Mouse (Mus musculus): ENCODE results near the gene Rfng. TPM values are rescaled to one million over a fixed set of nuclear protein-coding genes. Genes with fewer than 3 reads are reported as not detected.

Gene Rfng
- 57.4 and 75.5 TPM in 2 replicates for polyA plus RNA-seq (2012; rRNA removed; ENCODE audit: low replicate concordance)

GRCm38 (mm10) chr11:120784064-120784791 lies at the start of gene Rfng, which contains the start of gene Gps1:
Rfng (minus strand) TSS chr11:120784207.
Gps1 (plus strand) TSS chr11:120784272.

GRCm38 (mm10) chr11:120823956-120824786 lies 40.2 kb upstream of the Rfng start, which contains the start of gene Fasn:
Fasn (minus strand) TSS chr11:120824547.

GRCm38 (mm10) chr11:120795756-120796613 lies 12.0 kb upstream of the Rfng start, which contains the start of gene Dus1l:
Dus1l (minus strand) TSS chr11:120796403.

GRCm38 (mm10) chr11:120762672-120763041 lies 21.4 kb downstream of the Rfng start, which contains the start of gene Hmga1b:
Hmga1b (plus strand) TSS chr11:120762794.

GRCm38 (mm10) chr11:120731858-120732680 lies 51.9 kb downstream of the Rfng start, which contains the start of gene Cbr2:
Cbr2 (minus strand) TSS chr11:120732114.

Other genes with a start within 250 kb of the Rfng start
- gene Mcrip1, start 234.5 kb downstream of the Rfng start, polyA plus RNA-seq (2012; rRNA removed; ENCODE audit: low replicate concordance): 157 and 174 TPM in 2 replicates
- gene Ppp1r27, start 233.1 kb downstream of the Rfng start, polyA plus RNA-seq (2012; rRNA removed; ENCODE audit: low replicate concordance): not detected in 2 replicates
- gene P4hb, start 211.0 kb downstream of the Rfng start, polyA plus RNA-seq (2012; rRNA removed; ENCODE audit: low replicate concordance): 212 and 315 TPM in 2 replicates
- 706 and 742 TPM in 2 replicates for gene Arhgdia, start 202.6 kb downstream of the Rfng start, polyA plus RNA-seq (2012; rRNA removed; ENCODE audit: low replicate concordance)
- 26.4 and 41.1 TPM in 2 replicates for gene Alyref, start 185.8 kb downstream of the Rfng start, polyA plus RNA-seq (2012; rRNA removed; ENCODE audit: low replicate concordance)
- 102 and 121 TPM in 2 replicates for gene Anapc11, start 185.8 kb downstream of the Rfng start, polyA plus RNA-seq (2012; rRNA removed; ENCODE audit: low replicate concordance)
- 0.39 and 2.5 TPM in 2 replicates for gene Npb, start 175.7 kb downstream of the Rfng start, polyA plus RNA-seq (2012; rRNA removed; ENCODE audit: low replicate concordance)
- 202 and 224 TPM in 2 replicates for gene Pcyt2, start 166.3 kb downstream of the Rfng start, polyA plus RNA-seq (2012; rRNA removed; ENCODE audit: low replicate concordance)
- gene Sirt7, start 159.0 kb downstream of the Rfng start, polyA plus RNA-seq (2012; rRNA removed; ENCODE audit: low replicate concordance): 63.3 and 73.1 TPM in 2 replicates
- gene Mafg, start 150.6 kb downstream of the Rfng start, polyA plus RNA-seq (2012; rRNA removed; ENCODE audit: low replicate concordance): 53.4 and 67.3 TPM in 2 replicates
- gene Pycr1, start 140.4 kb downstream of the Rfng start, polyA plus RNA-seq (2012; rRNA removed; ENCODE audit: low replicate concordance): 8.3 and 23.9 TPM in 2 replicates
- gene Myadml2, start 136.0 kb downstream of the Rfng start, polyA plus RNA-seq (2012; rRNA removed; ENCODE audit: low replicate concordance): 0.14 TPM in 1 of 2 replicates, not detected in the other
- gene Notum, start 123.0 kb downstream of the Rfng start, polyA plus RNA-seq (2012; rRNA removed; ENCODE audit: low replicate concordance): 5.0 TPM in 1 of 2 replicates, not detected in the other
- 89.5 and 105 TPM in 2 replicates for gene Aspscr1, start 111.2 kb downstream of the Rfng start, polyA plus RNA-seq (2012; rRNA removed; ENCODE audit: low replicate concordance)
- gene Cenpx, start 70.5 kb downstream of the Rfng start, polyA plus RNA-seq (2012; rRNA removed; ENCODE audit: low replicate concordance): 89.1 and 110 TPM in 2 replicates
- 30.1 and 63.6 TPM in 2 replicates for gene Lrrc45, start 70.3 kb downstream of the Rfng start, polyA plus RNA-seq (2012; rRNA removed; ENCODE audit: low replicate concordance)
- gene Rac3, start 62.7 kb downstream of the Rfng start, polyA plus RNA-seq (2012; rRNA removed; ENCODE audit: low replicate concordance): 16.6 and 55.7 TPM in 2 replicates
- gene Dcxr, start 56.9 kb downstream of the Rfng start, polyA plus RNA-seq (2012; rRNA removed; ENCODE audit: low replicate concordance): 141 and 144 TPM in 2 replicates
- 204 and 309 TPM in 2 replicates for gene Cbr2, start 52.1 kb downstream of the Rfng start, polyA plus RNA-seq (2012; rRNA removed; ENCODE audit: low replicate concordance)
- 0.50 and 9.3 TPM in 2 replicates for gene Hmga1b, start 21.4 kb downstream of the Rfng start, polyA plus RNA-seq (2012; rRNA removed; ENCODE audit: low replicate concordance)
- gene Gps1, start 65 bp upstream of the Rfng start, polyA plus RNA-seq (2012; rRNA removed; ENCODE audit: low replicate concordance): 171 and 257 TPM in 2 replicates
- gene Dus1l, start 12.2 kb upstream of the Rfng start, polyA plus RNA-seq (2012; rRNA removed; ENCODE audit: low replicate concordance): 33.0 and 52.4 TPM in 2 replicates
- gene Fasn, start 40.3 kb upstream of the Rfng start, polyA plus RNA-seq (2012; rRNA removed; ENCODE audit: low replicate concordance): 8,340 and 15,875 TPM in 2 replicates
- gene Ccdc57, start 148.7 kb upstream of the Rfng start, polyA plus RNA-seq (2012; rRNA removed; ENCODE audit: low replicate concordance): 1.6 and 5.9 TPM in 2 replicates
- 2.2 and 13.6 TPM in 2 replicates for gene Slc16a3, start 164.3 kb upstream of the Rfng start, polyA plus RNA-seq (2012; rRNA removed; ENCODE audit: low replicate concordance)
- 67.7 and 113 TPM in 2 replicates for gene Csnk1d, start 207.1 kb upstream of the Rfng start, polyA plus RNA-seq (2012; rRNA removed; ENCODE audit: low replicate concordance)

All from subcutaneous adipose tissue, adult 2 months (tissue).